Mouse (Mus musculus): Measurements from ENCODE around the gene Tmem221.
A peak's percentile ranks its signal among the peaks of the same experiment; 100 is the strongest.

The Tmem221 gene

GRCm38 (mm10) chr8:71577856-71578387 is 19.3 kb upstream of the Tmem221 start:
- DNase-seq = no peak

- DNase-seq = no peak
Observed at GRCm38 (mm10) chr8:71575020-71575419, 16.3 kb upstream of the Tmem221 start.

DNA sequence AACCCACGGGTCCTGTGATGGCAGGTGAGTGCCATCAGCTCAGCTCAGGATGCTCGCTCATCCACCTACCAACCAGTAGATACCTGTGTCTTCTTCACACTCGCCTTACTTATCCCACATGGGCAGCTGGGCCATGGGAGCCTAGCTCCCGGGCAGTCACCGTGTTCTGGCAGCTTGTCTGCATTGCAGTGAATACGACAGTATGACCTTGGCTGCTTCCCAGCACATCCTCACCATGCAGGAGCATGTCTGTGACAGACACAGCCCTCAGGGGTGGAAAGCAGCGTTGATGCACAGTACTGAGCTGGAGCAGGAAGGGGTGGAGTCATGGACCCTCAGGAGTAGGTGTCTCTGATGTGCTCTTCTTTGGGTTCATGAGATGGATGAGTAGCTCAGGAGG is 15.8 kb upstream of the Tmem221 start:
- DNase-seq = no peak

DNA sequence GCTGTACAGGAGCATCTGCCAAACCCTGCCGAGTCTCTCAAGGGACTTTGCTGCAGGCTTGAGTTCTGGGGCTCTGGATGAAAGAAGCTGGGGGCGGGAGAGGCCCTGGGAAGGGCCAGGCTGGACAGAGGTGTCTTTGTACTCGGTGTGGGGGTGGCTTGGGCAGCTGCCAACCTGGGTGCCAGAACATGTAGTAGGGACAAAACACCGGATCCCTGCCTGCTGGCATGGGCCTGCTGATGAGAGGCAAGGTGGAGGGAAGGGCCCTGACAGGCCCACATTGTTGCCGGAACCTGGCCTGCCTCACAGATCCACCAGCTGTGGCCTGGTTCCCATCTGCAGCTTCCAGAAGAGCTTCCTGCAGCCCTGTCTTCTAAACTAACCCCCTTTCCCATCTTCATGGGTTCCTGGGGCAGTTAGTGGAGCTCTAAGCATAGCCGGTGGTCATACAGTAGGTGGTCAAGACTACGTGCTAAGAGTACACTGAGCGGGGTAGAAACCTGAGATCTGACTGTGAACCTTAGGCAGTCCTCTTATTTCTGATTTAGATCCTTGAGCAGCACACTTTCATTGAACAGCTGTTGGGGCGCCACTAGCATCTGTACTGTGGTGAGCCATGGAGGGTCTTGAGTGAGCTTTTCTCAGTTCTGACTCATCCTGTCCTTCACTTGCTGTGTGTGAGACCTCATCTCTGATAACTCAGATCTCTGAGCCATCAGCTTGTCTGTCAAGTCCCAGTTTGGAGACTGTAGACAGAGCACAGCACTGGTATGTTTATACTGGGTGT is 14.4 kb upstream of the Tmem221 start:
- DNase-seq = peak; percentile 10

DNA sequence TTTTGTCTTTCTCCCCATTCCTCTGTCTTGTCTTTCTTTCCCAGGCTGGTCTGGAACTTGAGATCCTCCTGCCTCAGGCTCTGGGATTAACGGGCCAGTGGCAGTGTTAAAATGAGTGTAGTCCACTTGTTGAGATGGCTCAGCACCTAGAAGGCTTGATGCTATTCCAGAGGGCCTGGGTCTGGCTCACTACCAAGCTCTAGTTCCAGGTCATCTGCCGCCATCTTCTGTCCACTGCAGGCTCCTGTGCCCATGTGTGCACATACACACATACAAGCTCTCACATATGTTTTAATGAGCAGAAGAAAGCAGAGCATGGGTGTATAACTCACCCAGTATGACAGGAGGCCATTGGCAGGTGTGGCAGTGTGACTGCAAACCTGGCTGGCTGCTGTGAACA is 13.4 kb upstream of the Tmem221 start:
- peak; percentile 4 for DNase-seq

DNA sequence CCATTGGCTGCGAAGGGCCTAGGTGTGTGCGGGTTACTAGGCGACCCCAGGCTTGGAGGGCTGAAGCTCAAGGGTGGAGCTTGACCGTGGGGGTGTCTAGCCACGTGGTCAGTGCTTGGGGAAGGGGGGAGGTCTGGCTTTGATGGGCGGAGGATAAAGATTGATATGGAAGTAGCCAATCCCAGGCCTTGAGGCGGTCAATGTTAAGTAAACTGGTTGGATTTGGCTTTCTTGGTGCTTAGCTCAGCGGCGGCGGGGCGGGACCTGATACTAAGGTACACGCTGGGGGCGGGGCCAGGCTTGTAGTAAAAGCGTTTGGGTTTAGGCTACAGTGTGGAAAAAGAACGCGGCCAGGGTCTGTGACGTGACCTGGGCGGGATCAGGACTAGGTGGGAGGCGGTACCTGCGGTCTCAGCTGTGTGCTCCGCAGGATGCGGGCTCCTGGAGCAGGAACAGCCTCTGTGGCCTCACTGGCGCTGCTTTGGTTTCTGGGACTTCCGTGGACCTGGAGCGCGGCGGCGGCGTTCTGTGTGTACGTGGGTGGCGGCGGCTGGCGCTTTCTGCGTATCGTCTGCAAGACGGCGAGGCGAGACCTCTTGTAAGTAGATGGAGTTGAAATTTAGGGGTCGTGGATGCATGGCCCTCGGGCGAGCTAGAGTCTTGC is 11.8 kb upstream of the Tmem221 start:
- peak; percentile 91 for DNase-seq

DNA sequence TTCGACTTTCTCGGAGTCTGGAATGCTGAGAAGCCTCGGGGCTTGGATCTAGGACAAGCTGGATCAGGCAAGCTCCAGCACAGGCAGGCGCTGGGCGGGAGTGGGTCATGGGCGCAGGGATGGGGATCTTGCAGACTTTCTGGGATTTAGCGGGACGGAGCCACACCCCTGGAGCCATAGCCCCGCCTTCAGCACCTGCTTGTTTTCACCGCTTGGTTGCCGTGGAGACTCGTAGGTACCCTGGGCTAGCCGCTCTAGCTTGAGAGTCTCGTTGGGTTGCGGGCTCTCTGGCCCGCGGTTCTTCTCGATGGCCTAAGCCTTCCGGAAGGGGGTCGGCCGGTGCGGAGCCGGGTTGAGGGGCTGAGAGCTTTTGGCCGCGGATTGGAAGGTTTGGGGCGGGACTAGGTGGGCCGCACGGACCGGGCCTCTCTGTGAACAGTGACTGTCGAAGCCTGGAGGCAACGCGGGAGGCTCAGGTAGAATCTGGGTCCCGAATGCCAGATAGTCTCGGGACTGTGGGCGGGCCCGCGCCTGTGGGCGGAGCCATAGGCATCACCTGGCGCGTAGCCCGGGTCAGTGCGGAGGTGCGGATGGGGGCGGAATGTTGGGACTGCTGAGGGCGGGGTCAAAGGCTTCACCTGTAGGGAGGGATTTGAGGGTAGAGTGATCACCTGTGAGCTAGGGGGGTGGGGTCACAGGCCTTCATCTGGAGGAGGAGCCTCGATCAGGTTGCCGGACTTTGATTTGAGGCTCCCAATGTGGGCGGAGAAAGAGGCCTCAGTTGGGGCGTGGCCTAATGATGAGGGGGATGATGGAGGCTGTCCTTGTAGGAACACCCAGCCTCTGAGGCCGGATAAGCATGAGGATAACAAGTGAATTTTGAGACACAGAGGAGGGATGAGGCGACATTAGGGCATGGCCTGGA is 11.0 kb upstream of the Tmem221 start:
- DNase-seq = peak; percentile 66

- DNase-seq = peak; percentile 6
Observed at GRCm38 (mm10) chr8:71568941-71569340, 10.3 kb upstream of the Tmem221 start.

- DNase-seq = peak; percentile 5
Observed at GRCm38 (mm10) chr8:71568387-71568937, 9.8 kb upstream of the Tmem221 start, which contains the start of gene Slc27a1. TSS of gene Slc27a1 (plus strand) at chr8:71568882.

- no peak for DNase-seq
Observed at GRCm38 (mm10) chr8:71567587-71567986, 8.9 kb upstream of the Tmem221 start.

GRCm38 (mm10) chr8:71566501-71566900 is 7.8 kb upstream of the Tmem221 start, which contains the start of gene Nxnl1:
TSS of gene Nxnl1 (minus strand) at chr8:71566601.
- no peak for DNase-seq

DNA sequence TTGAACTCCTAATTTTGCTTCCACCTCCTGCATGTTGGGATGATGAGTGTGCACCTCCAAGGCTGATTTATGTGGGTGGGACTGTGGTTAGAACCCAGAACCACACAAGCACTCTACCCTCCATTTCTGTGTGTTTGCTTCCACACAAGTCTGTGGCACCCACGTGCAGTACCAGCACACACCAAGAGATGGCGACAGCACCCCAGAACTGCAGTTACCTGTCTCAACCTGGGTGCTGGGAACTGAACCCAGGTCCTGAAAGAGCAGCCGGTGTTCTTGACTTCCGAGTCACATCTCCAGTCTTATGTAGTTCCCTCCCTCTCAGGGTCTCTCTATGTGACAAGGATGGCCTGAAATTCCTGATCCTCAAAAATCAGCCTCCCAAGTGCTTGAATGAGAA is 5.3 kb upstream of the Tmem221 start:
- peak; percentile 25 for DNase-seq

- peak; percentile 90 for DNase-seq
Observed at GRCm38 (mm10) chr8:71562751-71563150, 4.1 kb upstream of the Tmem221 start.

DNA sequence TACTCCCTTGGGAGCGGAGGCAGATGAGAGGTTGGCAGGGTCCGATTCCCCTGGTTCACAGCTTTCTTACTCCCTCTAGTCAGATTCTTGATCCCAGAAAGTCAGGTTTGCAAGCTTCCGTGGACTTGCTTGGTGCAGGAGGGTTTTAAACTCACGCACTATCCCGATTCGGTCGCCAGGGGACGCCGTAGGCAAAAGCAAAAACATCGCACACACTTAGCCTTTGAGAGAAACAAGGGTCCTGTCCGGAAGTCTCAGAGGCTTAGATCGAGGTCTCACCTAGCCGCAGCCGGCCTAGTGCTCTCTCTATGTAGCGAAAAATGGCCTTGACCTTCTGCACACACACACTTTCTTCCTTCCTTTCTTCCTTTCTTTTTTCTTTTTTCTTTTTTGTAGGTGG is 2.7 kb upstream of the Tmem221 start:
- DNase-seq = peak; percentile 76

DNA sequence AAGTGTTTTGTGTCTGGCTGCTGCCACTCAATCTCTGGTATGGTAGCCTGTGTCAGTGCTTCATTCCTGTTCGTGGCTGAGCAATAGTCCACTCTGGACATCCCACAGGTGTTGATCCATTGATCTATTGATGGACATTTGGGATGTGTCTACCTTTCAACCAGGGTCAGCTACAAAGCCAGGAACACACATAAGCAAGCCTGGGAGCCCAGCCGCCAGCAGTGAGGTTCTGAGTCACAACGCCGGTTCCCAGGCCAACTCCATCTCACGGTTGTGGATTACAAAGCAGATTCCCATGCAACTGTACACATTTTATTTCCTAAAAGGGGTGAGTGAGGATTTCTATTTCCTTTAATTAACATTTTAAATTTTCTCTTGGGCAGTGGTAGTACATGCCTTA is 2.1 kb upstream of the Tmem221 start:
- no peak for DNase-seq

DNA sequence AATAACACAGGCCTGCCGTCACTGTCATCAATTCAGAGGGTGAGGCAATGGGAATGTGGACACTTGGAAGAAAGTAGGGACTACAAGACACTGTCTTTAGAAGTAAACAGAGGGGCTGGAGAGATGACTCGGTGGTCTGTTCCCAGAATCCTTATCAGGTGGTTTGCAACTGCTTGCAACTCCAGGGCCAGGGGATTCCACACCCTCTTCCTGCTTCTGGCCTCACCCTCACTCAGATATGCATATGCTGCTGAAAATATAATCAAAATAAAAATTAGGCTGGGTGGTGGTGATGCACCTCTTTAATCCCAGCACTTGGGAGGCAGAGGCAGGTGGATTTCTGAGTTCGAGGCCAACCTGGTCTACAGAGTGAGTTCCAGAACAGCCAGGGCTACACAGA is 1.4 kb upstream of the Tmem221 start:
- DNase-seq = no peak

DNA sequence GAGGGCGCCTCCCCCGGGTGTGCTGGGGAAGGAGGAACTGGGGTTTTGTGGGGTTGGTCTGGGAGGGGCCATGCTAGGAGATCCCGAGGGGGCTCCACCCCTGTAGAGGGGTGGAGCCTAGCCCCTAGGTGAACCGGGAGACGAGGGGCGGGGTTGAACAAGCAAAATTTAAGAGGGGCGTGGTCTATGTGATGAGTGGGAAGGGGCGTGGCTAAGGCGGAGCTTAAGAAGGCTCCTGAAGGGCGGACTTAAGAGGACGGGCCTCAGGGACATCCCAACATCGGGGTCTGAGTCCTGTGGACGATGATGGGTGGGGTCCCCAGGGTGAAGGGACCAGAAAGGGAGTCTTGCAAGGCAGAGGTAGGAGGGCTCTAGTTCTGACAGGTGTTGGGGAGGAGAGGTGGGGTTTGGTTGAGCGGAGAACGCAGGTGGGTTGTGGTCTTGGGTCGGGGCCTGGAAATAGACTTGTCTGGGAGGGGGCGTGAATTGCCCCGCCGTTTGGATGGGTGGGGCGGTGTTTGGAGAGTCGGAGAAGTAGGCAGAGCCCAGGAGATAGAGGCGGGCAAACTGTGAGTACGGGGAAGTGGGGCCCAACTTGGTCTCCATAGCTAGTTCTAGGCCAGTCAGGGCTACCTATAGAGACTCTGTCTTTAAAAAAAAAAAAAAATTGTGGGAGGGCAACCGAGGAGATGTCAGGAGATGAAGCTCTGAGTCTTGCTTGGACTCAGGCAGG is 453 bp upstream of the Tmem221 start:
- DNase-seq = peak; percentile 91

DNA sequence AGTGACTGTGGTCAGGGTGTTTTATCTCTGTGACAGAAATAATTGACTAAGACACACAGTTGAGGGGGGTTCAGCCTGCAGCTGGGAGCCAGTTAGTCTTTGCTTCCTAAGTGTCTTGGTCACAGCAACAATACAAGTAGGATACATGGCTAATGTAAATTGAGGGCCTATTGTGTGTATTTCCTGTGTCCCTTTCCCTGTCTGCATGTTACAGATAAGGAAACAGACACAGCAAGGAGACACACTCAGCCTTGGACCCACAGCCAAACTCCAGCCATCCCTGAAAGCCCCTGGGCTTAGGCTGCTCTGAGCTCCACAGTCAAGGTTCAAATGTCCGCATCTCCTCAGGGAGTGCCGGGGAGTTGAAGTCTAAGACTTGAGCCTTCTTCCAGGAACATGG is 4.0 kb downstream of the Tmem221 start:
- no peak for DNase-seq

DNA sequence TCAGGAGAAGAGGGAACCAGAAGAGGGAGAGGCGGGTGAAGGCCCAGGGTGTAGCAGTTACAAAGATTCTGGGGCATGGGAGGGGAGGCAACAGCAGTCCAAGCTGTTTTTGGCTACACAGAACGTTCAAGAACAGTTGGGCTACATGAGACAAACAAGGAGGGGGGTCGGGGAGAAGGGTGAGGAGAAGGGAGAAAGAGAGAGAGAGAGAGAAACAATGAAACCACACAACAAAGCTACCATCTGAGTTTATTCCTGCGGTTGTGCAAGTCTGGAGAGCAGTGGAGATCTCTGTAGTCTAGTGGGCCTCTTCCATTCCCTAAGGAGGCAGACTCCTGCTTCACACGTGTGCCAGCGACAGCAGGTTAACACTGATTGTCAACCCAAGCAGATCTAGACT is 4.7 kb downstream of the Tmem221 start:
- no peak for DNase-seq

GRCm38 (mm10) chr8:71552770-71553169 is 5.9 kb downstream of the Tmem221 start:
- DNase-seq = no peak

DNA sequence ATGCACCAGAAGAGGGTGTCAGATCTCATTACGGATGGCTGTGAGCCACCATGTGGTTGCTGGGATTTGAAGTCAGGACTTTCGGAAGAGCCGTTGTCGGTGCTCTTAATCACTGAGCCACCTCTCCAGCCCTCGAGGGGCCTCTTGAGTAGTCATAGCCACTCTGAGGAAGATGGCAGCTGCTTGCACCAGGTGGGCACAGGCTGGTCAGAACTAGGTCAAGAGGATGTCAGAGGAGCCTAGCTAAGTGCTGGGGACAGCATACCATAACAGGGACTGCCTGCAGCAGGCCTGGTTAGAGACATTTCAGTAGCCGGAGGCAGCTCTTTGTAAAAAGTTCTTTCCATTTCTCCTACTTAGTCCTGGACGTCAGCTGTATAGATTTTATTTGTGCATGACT is 7.9 kb downstream of the Tmem221 start:
- peak; percentile 64 for DNase-seq

DNA sequence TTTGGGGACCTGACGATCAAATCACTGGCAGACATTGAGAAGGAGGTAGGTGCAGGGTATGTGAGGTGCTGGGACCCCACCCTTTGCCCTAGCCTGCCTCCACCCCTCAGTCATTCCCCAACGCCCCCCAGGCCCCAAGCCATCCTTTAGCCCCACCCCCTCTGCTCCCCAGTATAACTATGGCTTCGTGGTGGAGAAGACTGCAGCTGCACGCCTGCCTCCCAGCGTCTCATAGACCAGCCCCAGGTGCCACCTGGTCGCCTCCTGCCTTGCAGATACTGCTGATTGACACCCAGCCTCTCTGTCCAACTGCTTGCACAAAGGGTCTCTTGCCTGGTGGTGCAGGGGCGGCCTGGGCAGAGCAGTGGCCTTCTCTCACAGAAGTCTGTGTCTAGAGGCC is 11.1 kb downstream of the Tmem221 start:
- DNase-seq = peak; percentile 87

Data from thymus, postnatal 14 days (tissue).